Mouse (Mus musculus): Measurements from ENCODE around the gene Mdm2. TPM values are rescaled to one million over a fixed set of nuclear protein-coding genes. Genes with fewer than 3 reads are reported as not detected.

Gene Mdm2
- polyA plus RNA-seq, 1 experiment from 2014 or later: 56.0 TPM

DNA sequence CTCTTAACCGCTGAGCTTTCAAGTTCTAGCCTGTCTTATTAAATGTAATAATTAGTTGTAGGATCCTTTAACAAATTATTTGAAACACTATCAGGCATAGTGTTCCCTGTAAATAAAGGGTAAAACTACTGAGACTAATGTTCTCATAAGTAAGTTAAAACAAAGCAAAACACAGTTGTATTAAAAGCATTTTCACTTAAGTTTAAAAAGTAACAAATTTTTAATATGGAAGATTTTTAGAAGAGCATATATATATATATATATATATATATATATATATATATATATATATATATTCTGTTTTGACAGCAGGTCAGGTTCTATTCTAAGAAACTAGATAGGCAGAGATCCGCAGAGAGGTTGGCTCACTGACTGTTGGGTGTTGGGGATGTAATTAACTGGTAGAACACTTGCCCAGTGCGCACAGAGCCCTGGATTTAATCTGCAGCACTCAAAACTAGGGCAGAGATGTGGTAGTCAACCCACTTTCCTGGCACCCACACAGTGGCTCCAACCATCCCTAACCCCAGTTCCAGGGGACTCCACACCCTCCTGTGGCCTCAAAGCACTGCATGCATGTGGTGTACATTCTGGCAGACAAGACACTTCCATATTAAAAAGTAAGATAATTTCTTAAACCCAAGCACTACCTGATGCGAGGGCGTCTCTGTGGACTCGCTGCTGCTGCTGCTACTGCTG, 16.2 kb downstream of the Mdm2 start:
- 96% methylated on average over 6 of the region's 6 CpGs for WGBS
- H3K27ac ChIP-seq (ENCODE audit: low read depth, low read length): no peak overlapping the region
- no peak overlapping the region for H3K4me2 ChIP-seq
- DNase-seq (ENCODE audit: low spot score) (no peak), ATAC-seq (replicated peaks; ENCODE audit: low FRiP score) (no peak)
- no peak overlapping the region for H3K9ac ChIP-seq (ENCODE audit: low read depth, low read length)
- no peaks in the 10 kb centered on the region for H3K9me3 ChIP-seq (ENCODE audit: control insufficient read depth, low read length)
- H3K27me3 ChIP-seq (replicated peaks; ENCODE audit: control insufficient read depth, insufficient read depth, low read length): no peaks in the 10 kb centered on the region
- no peak overlapping the region for H3K4me3 ChIP-seq (ENCODE audit: low read depth, low read length)
- H3K36me3 ChIP-seq (ENCODE audit: control insufficient read depth, insufficient read depth, low read length): peaks cover 60% of the 10 kb centered on the region
- no peaks in the 10 kb centered on the region for H3K4me1 ChIP-seq (replicated peaks; ENCODE audit: control insufficient read depth, insufficient read depth, low read length)

DNA sequence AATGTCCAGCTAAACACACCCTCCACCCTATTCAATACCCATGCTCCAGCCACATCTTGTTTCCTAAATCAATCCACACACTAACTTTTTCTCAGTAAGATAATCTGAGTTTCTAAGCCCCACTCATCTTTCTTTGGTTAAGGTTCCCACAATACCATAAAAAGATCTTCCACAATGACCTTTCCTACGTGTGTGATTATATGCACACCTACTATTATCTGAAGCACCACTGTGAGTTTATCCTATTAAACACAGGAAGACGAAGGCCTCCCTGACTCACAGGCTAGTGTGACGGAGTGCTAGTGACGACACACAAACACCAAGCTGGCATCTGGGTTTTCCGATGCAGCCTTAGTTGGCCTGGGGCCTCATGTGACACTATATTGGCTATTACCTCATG, 17.6 kb downstream of the Mdm2 start:
- Histone ChIP-seq H3K9me3 (ENCODE audit: control insufficient read depth, low read length) (no peaks in the 10 kb centered on the region), H3K9ac (ENCODE audit: low read depth, low read length) (no peak overlapping the region), H3K4me1 (replicated peaks; ENCODE audit: control insufficient read depth, insufficient read depth, low read length) (no peaks in the 10 kb centered on the region), H3K36me3 (ENCODE audit: control insufficient read depth, insufficient read depth, low read length) (peaks cover 57% of the 10 kb centered on the region), H3K4me3 (ENCODE audit: low read depth, low read length) (no peak overlapping the region), H3K27me3 (replicated peaks; ENCODE audit: control insufficient read depth, insufficient read depth, low read length) (no peaks in the 10 kb centered on the region), H3K27ac (ENCODE audit: low read depth, low read length) (no peak overlapping the region), H3K4me2 (no peak overlapping the region)
- DNase-seq (ENCODE audit: low spot score): no peak
- 95% methylated on average over 5 of the region's 5 CpGs for WGBS
- ATAC-seq (replicated peaks; ENCODE audit: low FRiP score): no peak

DNA sequence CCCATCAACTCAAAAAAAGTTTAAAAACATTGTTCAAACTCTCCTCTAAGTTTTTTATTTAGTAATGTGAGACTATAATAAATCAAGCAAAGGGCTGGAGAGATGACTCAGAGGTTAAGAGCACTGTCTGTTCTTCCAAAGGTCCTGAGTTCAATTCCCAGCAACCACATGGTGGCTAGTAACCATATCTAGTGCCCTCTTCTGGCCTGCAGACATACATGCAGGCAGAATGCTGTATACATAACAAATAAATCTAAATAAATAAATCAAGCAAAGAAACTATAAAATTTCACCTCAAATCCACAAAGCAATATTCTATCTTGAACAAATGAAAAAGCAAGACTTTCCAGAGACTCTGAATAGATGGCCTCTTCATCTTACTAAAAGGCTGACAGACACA, 18.4 kb downstream of the Mdm2 start:
- no peaks in the 10 kb centered on the region for H3K4me1 ChIP-seq (replicated peaks; ENCODE audit: control insufficient read depth, insufficient read depth, low read length)
- no peak overlapping the region for H3K9ac ChIP-seq (ENCODE audit: low read depth, low read length)
- H3K4me2 ChIP-seq: no peak overlapping the region
- no peaks in the 10 kb centered on the region for H3K9me3 ChIP-seq (ENCODE audit: control insufficient read depth, low read length)
- H3K27me3 ChIP-seq (replicated peaks; ENCODE audit: control insufficient read depth, insufficient read depth, low read length): no peaks in the 10 kb centered on the region
- H3K36me3 ChIP-seq (ENCODE audit: control insufficient read depth, insufficient read depth, low read length): peaks cover 49% of the 10 kb centered on the region
- ATAC-seq (replicated peaks; ENCODE audit: low FRiP score) (no peak), DNase-seq (ENCODE audit: low spot score) (no peak)
- no peak overlapping the region for H3K4me3 ChIP-seq (ENCODE audit: low read depth, low read length)
- H3K27ac ChIP-seq (ENCODE audit: low read depth, low read length): no peak overlapping the region

DNA sequence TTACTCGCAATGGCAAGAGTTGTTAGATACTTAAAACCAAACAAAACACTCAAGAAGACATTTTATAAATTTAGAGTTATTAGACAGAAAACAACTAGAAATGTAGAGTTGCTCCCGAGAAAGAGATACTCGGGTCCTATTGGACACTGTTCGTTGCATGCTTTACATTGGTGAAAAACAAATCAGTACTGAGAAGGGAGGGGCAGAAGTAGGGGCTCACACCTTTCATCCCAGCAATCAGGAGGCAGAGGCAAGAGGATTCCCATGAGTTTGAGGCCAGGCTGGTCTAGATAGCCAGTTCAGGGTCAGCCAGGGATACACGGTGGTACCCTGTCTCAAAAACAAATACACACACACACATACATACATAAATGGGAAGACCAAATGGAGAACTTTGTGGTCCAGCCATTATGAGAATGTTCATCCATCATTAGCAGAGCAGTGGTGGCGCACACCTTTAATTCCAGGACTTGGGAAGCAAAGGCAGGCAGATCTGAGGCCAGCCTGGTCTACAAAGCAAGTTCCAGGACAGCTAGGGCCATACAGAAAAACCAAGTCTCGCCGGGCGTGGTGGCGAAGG, 19.1 kb downstream of the Mdm2 start:
- no peaks in the 10 kb centered on the region for H3K27me3 ChIP-seq (replicated peaks; ENCODE audit: control insufficient read depth, insufficient read depth, low read length)
- DNase-seq (ENCODE audit: low spot score): no peak
- peaks cover 43% of the 10 kb centered on the region for H3K36me3 ChIP-seq (ENCODE audit: control insufficient read depth, insufficient read depth, low read length)
- no peak for ATAC-seq (replicated peaks; ENCODE audit: low FRiP score)
- H3K4me3 ChIP-seq (ENCODE audit: low read depth, low read length): no peak overlapping the region
- no peaks in the 10 kb centered on the region for H3K4me1 ChIP-seq (replicated peaks; ENCODE audit: control insufficient read depth, insufficient read depth, low read length)
- WGBS: 97% methylated on average over 10 of the region's 10 CpGs
- no peak overlapping the region for H3K4me2 ChIP-seq
- no peaks in the 10 kb centered on the region for H3K9me3 ChIP-seq (ENCODE audit: control insufficient read depth, low read length)
- no peak overlapping the region for H3K27ac ChIP-seq (ENCODE audit: low read depth, low read length)
- H3K9ac ChIP-seq (ENCODE audit: low read depth, low read length): no peak overlapping the region

DNA sequence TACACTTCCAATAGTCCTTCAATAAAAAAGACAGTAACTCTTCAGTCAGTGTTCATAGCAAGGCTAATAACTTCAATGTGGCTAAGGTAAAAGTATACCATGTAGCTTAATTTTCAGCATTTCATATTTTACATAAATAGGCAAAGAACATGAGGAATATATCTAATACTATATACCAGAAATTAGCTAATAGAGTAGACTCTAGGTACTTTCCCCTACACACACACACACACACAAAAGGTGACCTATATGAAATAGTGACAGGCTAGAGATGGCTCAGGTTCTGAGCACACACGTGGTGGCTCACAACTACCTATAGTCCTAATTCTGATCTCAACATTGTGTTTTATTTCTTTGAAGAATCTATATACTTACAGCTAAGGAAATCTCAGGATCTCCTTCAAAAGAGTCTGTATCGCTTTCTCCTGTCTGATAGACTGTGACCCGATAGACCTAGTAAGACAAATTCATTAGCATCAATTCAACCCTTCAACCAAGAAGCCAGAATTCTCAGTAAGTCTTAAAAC, 19.7 kb downstream of the Mdm2 start:
- H3K36me3 ChIP-seq (ENCODE audit: control insufficient read depth, insufficient read depth, low read length): peaks cover 36% of the 10 kb centered on the region
- H3K27ac ChIP-seq (ENCODE audit: low read depth, low read length): no peak overlapping the region
- H3K9ac ChIP-seq (ENCODE audit: low read depth, low read length): no peak overlapping the region
- no peak overlapping the region for H3K4me3 ChIP-seq (ENCODE audit: low read depth, low read length)
- no peaks in the 10 kb centered on the region for H3K27me3 ChIP-seq (replicated peaks; ENCODE audit: control insufficient read depth, insufficient read depth, low read length)
- ATAC-seq (replicated peaks; ENCODE audit: low FRiP score) (no peak), DNase-seq (ENCODE audit: low spot score) (no peak)
- 92% methylated on average over 3 of the region's 3 CpGs for WGBS
- H3K9me3 ChIP-seq (ENCODE audit: control insufficient read depth, low read length): no peaks in the 10 kb centered on the region
- no peaks in the 10 kb centered on the region for H3K4me1 ChIP-seq (replicated peaks; ENCODE audit: control insufficient read depth, insufficient read depth, low read length)
- no peak overlapping the region for H3K4me2 ChIP-seq

DNA sequence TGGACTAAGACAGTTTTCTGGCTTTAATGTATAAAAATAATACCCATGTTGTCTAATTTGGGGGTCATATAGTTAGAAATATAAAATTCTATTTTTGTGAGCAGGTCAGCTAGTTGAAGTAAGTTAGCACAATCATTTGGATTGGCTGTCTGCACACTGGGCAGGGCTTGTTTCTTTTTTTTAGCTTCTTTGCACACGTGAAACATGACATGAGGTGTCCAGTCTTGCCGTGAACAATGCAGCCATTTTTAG, 20.5 kb downstream of the Mdm2 start:
- DNase-seq (ENCODE audit: low spot score) (no peak), ATAC-seq (replicated peaks; ENCODE audit: low FRiP score) (no peak)
- no peak overlapping the region for H3K9ac ChIP-seq (ENCODE audit: low read depth, low read length)
- H3K36me3 ChIP-seq (ENCODE audit: control insufficient read depth, insufficient read depth, low read length): peaks cover 33% of the 10 kb centered on the region
- no peaks in the 10 kb centered on the region for H3K27me3 ChIP-seq (replicated peaks; ENCODE audit: control insufficient read depth, insufficient read depth, low read length)
- H3K4me3 ChIP-seq (ENCODE audit: low read depth, low read length): no peak overlapping the region
- no peak overlapping the region for H3K27ac ChIP-seq (ENCODE audit: low read depth, low read length)
- H3K9me3 ChIP-seq (ENCODE audit: control insufficient read depth, low read length): no peaks in the 10 kb centered on the region
- WGBS: 93% methylated on average over 2 of the region's 2 CpGs
- H3K4me1 ChIP-seq (replicated peaks; ENCODE audit: control insufficient read depth, insufficient read depth, low read length): no peaks in the 10 kb centered on the region
- no peak overlapping the region for H3K4me2 ChIP-seq

DNA sequence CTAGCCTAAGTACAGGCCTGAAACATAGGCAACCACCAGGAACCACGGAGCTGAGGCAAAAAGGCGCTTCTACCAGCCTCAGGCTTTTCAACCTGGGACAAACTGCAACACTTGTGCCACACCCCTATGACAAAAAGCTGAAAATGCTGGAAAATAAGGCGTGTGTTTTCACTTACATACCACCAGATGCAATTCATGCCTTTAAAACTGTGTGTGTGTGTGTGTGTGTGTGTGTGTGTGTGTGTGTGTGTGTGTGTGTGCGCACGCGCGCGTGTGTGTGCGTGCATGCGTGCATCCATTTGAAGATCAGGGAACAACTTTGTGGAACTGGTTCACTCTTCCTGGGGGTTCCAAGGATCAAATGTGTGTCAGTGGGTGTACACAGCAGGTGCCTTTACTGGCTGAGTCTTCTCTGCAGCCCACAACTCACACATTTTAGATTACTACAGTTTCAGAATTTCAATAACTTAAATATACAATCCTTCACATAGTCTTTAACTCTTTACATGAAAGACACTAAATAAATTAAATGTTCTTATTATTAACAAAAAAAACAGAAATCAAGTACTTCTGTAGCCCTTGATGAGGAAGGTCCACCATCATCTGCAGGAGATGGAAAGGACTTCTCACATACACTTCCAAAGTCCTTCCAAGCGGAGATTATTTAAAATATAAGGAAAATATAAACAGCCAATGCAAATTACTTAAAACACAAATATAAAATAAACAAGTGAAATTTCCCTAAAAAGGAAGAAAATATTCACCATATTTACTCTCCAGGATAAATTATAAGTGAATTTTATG, 21.1 kb downstream of the Mdm2 start:
- 95% methylated on average over 11 of the region's 11 CpGs for WGBS
- Histone ChIP-seq H3K9me3 (ENCODE audit: control insufficient read depth, low read length) (no peaks in the 10 kb centered on the region), H3K27ac (ENCODE audit: low read depth, low read length) (no peak overlapping the region), H3K4me2 (no peak overlapping the region), H3K36me3 (ENCODE audit: control insufficient read depth, insufficient read depth, low read length) (peaks cover 27% of the 10 kb centered on the region), H3K9ac (ENCODE audit: low read depth, low read length) (no peak overlapping the region), H3K27me3 (replicated peaks; ENCODE audit: control insufficient read depth, insufficient read depth, low read length) (no peaks in the 10 kb centered on the region), H3K4me1 (replicated peaks; ENCODE audit: control insufficient read depth, insufficient read depth, low read length) (no peaks in the 10 kb centered on the region), H3K4me3 (ENCODE audit: low read depth, low read length) (no peak overlapping the region)
- no peak for ATAC-seq (replicated peaks; ENCODE audit: low FRiP score)
- no peak for DNase-seq (ENCODE audit: low spot score)

DNA sequence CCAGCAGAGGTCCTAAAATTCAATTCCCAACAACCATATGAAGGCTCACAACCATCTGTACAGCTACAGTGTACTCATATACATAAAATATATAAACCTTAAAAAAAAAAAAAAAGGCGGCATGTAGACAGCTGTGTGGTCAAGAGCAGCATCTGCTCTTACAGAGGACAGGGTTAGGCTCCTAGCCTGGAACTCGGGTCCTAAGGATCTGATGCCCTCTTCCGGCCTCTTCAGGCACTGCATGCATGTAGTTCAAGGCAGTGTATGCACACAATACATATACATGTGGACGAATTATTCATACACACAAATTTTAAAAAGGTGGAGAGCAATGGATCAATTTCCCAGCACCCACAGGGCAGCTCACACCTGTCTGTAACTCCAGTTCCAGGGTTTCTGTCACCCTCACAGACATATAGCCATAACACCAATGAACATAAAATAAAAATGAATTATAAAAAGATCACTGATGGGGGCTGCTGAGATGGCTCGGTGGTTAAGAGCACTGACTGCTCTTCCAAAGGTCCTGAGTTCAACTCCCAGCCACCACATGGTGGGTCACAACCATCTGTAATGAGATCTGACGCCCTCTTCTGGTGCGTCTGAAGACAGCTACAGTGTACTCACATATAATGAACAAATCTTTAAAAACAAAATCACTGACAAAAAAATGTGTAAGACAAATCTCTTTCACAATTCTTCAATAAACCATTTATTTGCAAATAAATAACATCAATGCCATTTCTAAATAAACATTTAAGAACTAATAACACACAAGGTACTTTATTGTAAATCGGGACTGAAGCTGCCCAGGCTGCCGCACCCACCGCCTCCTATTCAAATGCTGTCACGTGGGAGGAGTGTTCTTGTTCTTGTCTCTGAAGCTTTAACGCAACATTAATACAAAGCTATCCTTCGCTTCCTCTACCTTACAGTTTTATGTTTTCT, 22.1 kb downstream of the Mdm2 start:
- no peaks in the 10 kb centered on the region for H3K27me3 ChIP-seq (replicated peaks; ENCODE audit: control insufficient read depth, insufficient read depth, low read length)
- H3K4me1 ChIP-seq (replicated peaks; ENCODE audit: control insufficient read depth, insufficient read depth, low read length): no peaks in the 10 kb centered on the region
- ATAC-seq (replicated peaks; ENCODE audit: low FRiP score) (peak; percentile 74), DNase-seq (ENCODE audit: low spot score) (no peak)
- H3K4me3 ChIP-seq (ENCODE audit: low read depth, low read length): no peak overlapping the region
- H3K36me3 ChIP-seq (ENCODE audit: control insufficient read depth, insufficient read depth, low read length): peaks cover 26% of the 10 kb centered on the region
- no peak overlapping the region for H3K9ac ChIP-seq (ENCODE audit: low read depth, low read length)
- no peaks in the 10 kb centered on the region for H3K9me3 ChIP-seq (ENCODE audit: control insufficient read depth, low read length)
- 85% methylated on average over 13 of the region's 13 CpGs for WGBS
- no peak overlapping the region for H3K27ac ChIP-seq (ENCODE audit: low read depth, low read length)
- H3K4me2 ChIP-seq: no peak overlapping the region
